Mouse (Mus musculus) adrenal gland, adult 10 weeks (tissue): ENCODE data around the gene Strbp. TPM values are rescaled to one million over a fixed set of nuclear protein-coding genes. Genes with fewer than 3 reads are reported as not detected.

Experiments used
- polyA plus RNA-seq: library from polyadenylated mRNA; stranded (reverse); fragments of 350-450 nt; fragmentation: Illumina TruSeq; extraction: RNeasy Lipid Tissue Mini Kit (QIAGEN cat#74804); gene quantifications from one replicate; pipeline ENCODE4 v1.2.3, GENCODE M21; 2014; ENCODE audit warnings: low read depth, low replicate concordance

Strbp gene
- 91.3 TPM for polyA plus RNA-seq

GRCm38 (mm10) chr2:37703230-37703954, at the start of gene Strbp:
Gene Strbp, minus strand, starts transcription at chr2:37703859.

GRCm38 (mm10) chr2:37516030-37516710, 187.5 kb downstream of the Strbp start, which contains the start of gene Gpr21:
Gene Gpr21, plus strand, starts transcription at chr2:37516332.

GRCm38 (mm10) chr2:37442611-37443591, 260.8 kb downstream of the Strbp start, which contains the start of the genes Zbtb26, Zbtb6 and Rabgap1:
Gene Zbtb26, minus strand, starts transcription at chr2:37443135.
Gene Zbtb6, minus strand, starts transcription at chr2:37443171.
Gene Rabgap1, plus strand, starts transcription at chr2:37443279.

Other genes with a start within 250 kb of the Strbp start
- not detected for gene Gpr21, start 187.5 kb downstream of the Strbp start, polyA plus RNA-seq
- gene Crb2, start 72.4 kb upstream of the Strbp start, polyA plus RNA-seq = not detected